Mouse (Mus musculus) thymus, adult 2 months (tissue): ENCODE results near the gene Zbed6.

ENCODE experiments used
- CTCF ChIP-seq: fragments of 200-500 bp; IDR thresholded peaks from 2 replicates; pipeline ENCODE4 v1.5.1; 2012; ENCODE audit warnings: mild to moderate bottlenecking, control low read depth, low read length, moderate library complexity, borderline replicate concordance; ENCODE audit not compliant: control insufficient read depth, poor library complexity, insufficient read depth; ENCODE audit errors: extremely low read depth
- POLR2A ChIP-seq: fragments of 200-500 bp; IDR thresholded peaks from 2 replicates; pipeline ENCODE4 v1.6.1; 2012; ENCODE audit warnings: mild to moderate bottlenecking, low read length, control low read depth, moderate library complexity; ENCODE audit not compliant: control insufficient read depth, poor library complexity, insufficient read depth; ENCODE audit errors: extremely low read depth

GRCm38 (mm10) chr1:133660466-133661202 is at the start of gene Zbed6:
- TF ChIP-seq CTCF (no peak), POLR2A (no peak)
